Mouse (Mus musculus) spleen, postnatal 4 days (tissue): Measurements from ENCODE around the gene Ptgis.

Experiments
- DNase-seq, 2 experiments: peaks; one replicate each; pipeline ENCODE4 v3.0.0; 2022; ENCODE audit warnings: low spot score in 2 of 2

Ptgis gene

GRCm38 (mm10) chr2:167190076-167190399 is 50.4 kb downstream of the Ptgis start, which contains the start of gene Kcnb1:
Gene Kcnb1, minus strand, starts transcription at chr2:167190155.
- peak; percentile 27 to 78 for DNase-seq

- no peak for DNase-seq
These were observed 50.9 kb downstream of the Ptgis start for GRCm38 (mm10) chr2:167189291-167190075.

- peak; percentile 62 to 88 for DNase-seq
These were observed 51.8 kb downstream of the Ptgis start for GRCm38 (mm10) chr2:167188315-167189207.

GRCm38 (mm10) chr2:167187119-167187518 is 53.3 kb downstream of the Ptgis start:
- DNase-seq: no peak

GRCm38 (mm10) chr2:167186544-167186943 is 53.9 kb downstream of the Ptgis start:
- no peak for DNase-seq

GRCm38 (mm10) chr2:167186003-167186402 is 54.4 kb downstream of the Ptgis start:
- no peak for DNase-seq

GRCm38 (mm10) chr2:167185432-167185831 is 55.0 kb downstream of the Ptgis start:
- DNase-seq: no peak

- DNase-seq: no peak
These were observed 58.6 kb downstream of the Ptgis start for GRCm38 (mm10) chr2:167181662-167182389.

- DNase-seq: no peak
These were observed 59.3 kb downstream of the Ptgis start for GRCm38 (mm10) chr2:167181096-167181495.

GRCm38 (mm10) chr2:167179301-167179700 is 61.1 kb downstream of the Ptgis start:
- no peak for DNase-seq

GRCm38 (mm10) chr2:167177231-167177641 is 63.2 kb downstream of the Ptgis start:
- no peak for DNase-seq

GRCm38 (mm10) chr2:167175284-167175683 is 65.1 kb downstream of the Ptgis start:
- no peak for DNase-seq

- no peak for DNase-seq
These were observed 67.1 kb downstream of the Ptgis start for GRCm38 (mm10) chr2:167173051-167173875.

GRCm38 (mm10) chr2:167167515-167168212 is 72.7 kb downstream of the Ptgis start:
- no peak for DNase-seq

GRCm38 (mm10) chr2:167163600-167163999 is 76.8 kb downstream of the Ptgis start:
- no peak for DNase-seq

- no peak for DNase-seq
These were observed 77.3 kb downstream of the Ptgis start for GRCm38 (mm10) chr2:167163134-167163533.

GRCm38 (mm10) chr2:167162516-167163021 is 77.8 kb downstream of the Ptgis start:
- DNase-seq: no peak

GRCm38 (mm10) chr2:167159721-167160120 is 80.7 kb downstream of the Ptgis start:
- no peak for DNase-seq

GRCm38 (mm10) chr2:167158780-167159179 is 81.6 kb downstream of the Ptgis start:
- DNase-seq: no peak

GRCm38 (mm10) chr2:167156118-167156715 is 84.2 kb downstream of the Ptgis start:
- DNase-seq: no peak
